Mouse (Mus musculus) right cerebral cortex, postnatal 14 days (tissue): ENCODE measurements around the gene Fmnl2.

Source experiments
- DNase-seq: peaks from one replicate; pipeline ENCODE4 v3.0.0; 2022

The Fmnl2 gene

GRCm38 (mm10) chr2:53053714-53054113 is 196.1 kb downstream of the Fmnl2 start:
- no peak for DNase-seq

- DNase-seq: no peak
These were observed 198.9 kb downstream of the Fmnl2 start for GRCm38 (mm10) chr2:53056556-53056955.

- DNase-seq: no peak
These were observed 199.6 kb downstream of the Fmnl2 start for GRCm38 (mm10) chr2:53057291-53057690.

GRCm38 (mm10) chr2:53061363-53062000 is 203.8 kb downstream of the Fmnl2 start:
- DNase-seq: no peak

GRCm38 (mm10) chr2:53066973-53067372 is 209.3 kb downstream of the Fmnl2 start:
- no peak for DNase-seq

GRCm38 (mm10) chr2:53070607-53071006 is 212.9 kb downstream of the Fmnl2 start:
- DNase-seq: no peak

- no peak for DNase-seq
These were observed 222.1 kb downstream of the Fmnl2 start for GRCm38 (mm10) chr2:53079693-53080286.

GRCm38 (mm10) chr2:53082045-53082444 is 224.4 kb downstream of the Fmnl2 start:
- DNase-seq: no peak

- DNase-seq: no peak
These were observed 224.8 kb downstream of the Fmnl2 start for GRCm38 (mm10) chr2:53082501-53082900.

- DNase-seq: no peak
These were observed 225.6 kb downstream of the Fmnl2 start for GRCm38 (mm10) chr2:53083241-53083640.

- peak; percentile 48 for DNase-seq
These were observed 228.1 kb downstream of the Fmnl2 start for GRCm38 (mm10) chr2:53085617-53086202.

GRCm38 (mm10) chr2:53088744-53089143 is 231.1 kb downstream of the Fmnl2 start:
- no peak for DNase-seq

- DNase-seq: no peak
These were observed 237.4 kb downstream of the Fmnl2 start for GRCm38 (mm10) chr2:53095031-53095430.

GRCm38 (mm10) chr2:53095489-53095888 is 237.8 kb downstream of the Fmnl2 start:
- DNase-seq: no peak

GRCm38 (mm10) chr2:53100093-53100492 is 242.4 kb downstream of the Fmnl2 start:
- no peak for DNase-seq

- DNase-seq: no peak
These were observed 244.5 kb downstream of the Fmnl2 start for GRCm38 (mm10) chr2:53101885-53102740.

GRCm38 (mm10) chr2:53102901-53103300 is 245.2 kb downstream of the Fmnl2 start:
- DNase-seq: no peak

GRCm38 (mm10) chr2:53105408-53105807 is 247.7 kb downstream of the Fmnl2 start:
- DNase-seq: no peak

- DNase-seq: no peak
These were observed 248.4 kb downstream of the Fmnl2 start for GRCm38 (mm10) chr2:53106056-53106455.

- no peak for DNase-seq
These were observed 248.8 kb downstream of the Fmnl2 start for GRCm38 (mm10) chr2:53106472-53106871.

- DNase-seq: no peak
These were observed 250.9 kb downstream of the Fmnl2 start for GRCm38 (mm10) chr2:53108547-53108946.

- DNase-seq: peak; percentile 46
These were observed 264.1 kb downstream of the Fmnl2 start for GRCm38 (mm10) chr2:53121797-53122196.

GRCm38 (mm10) chr2:53125998-53126397 is 268.3 kb downstream of the Fmnl2 start:
- DNase-seq: no peak

GRCm38 (mm10) chr2:53129070-53129469 is 271.4 kb downstream of the Fmnl2 start:
- DNase-seq: no peak
